Mouse (Mus musculus): ENCODE measurements around the gene Fhdc1. TPM values are rescaled to one million over a fixed set of nuclear protein-coding genes. Genes with fewer than 3 reads are reported as not detected.
A peak's percentile ranks its signal among the peaks of the same experiment; 100 is the strongest.

Gene Fhdc1
- polyA plus RNA-seq, 1 experiment from 2014 or later: 20.0 TPM

DNA sequence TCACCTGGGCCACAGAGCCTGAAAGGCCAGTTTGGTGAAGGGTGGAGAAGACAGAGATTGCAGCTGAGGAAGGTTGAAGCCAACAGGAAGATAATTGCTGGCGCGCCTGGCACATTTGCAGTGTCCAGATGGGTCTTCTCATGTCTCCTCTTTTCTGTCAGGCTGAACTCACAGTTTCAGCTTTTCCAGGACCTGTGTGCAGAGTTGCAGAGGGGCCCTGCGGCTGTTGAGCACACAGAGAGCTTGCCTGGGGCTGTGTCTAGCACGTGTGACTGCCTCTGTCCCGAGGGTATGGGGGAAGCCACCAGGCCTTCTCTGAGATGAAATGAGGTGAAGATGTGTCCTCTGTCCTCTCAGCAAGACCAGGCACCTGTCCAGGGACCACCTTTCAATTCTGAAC is 49.0 kb downstream of the Fhdc1 start:
- Histone ChIP-seq H3K4me3 (replicated peaks; ENCODE audit: low read length) (no peak overlapping the region), H3K27ac (ENCODE audit: low read length) (0 out of 2 replicates have a peak overlapping the region, but pooled peaks have one; percentile 87), H3K27me3 (ENCODE audit: control insufficient read depth, insufficient read depth, low read length) (no peaks in the 10 kb centered on the region), H3K4me2 (ENCODE audit: low read depth, low read length) (no peak overlapping the region), H3K9me3 (replicated peaks; ENCODE audit: control insufficient read depth, low read length) (no peaks in the 10 kb centered on the region), H3K36me3 (ENCODE audit: control insufficient read depth, insufficient read depth, low read length) (no peaks in the 10 kb centered on the region), H3K4me1 (ENCODE audit: control insufficient read depth, insufficient read depth, low read length) (peaks cover 40% of the 10 kb centered on the region), H3K9ac (ENCODE audit: low read length) (peak overlapping the region; percentile 12; the same call in 1 of the 2 replicates)
- no peak for ATAC-seq (ENCODE audit: insufficient read depth, low FRiP score)
- WGBS: 28% methylated on average over 5 of the region's 5 CpGs

DNA sequence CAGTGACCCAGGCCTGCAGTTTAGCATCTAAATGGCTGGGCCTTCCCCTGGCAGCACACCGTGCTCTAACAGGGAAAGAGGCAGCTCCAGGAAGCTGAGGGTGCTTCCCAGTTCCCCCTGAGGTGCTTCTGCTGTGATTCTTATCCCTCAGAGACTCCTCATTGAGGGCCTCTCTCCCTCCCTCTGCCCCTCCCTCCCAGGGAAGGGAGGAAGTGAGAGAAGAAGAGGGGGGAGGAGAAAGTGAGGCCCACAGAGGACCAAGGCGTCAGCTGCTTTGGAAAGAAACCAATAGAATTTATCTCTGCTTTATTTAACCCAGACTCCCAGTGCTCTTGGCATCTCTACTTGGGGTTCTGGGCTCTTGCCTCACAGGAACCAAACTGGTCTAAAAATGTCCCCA is 50.1 kb downstream of the Fhdc1 start:
- H3K36me3 ChIP-seq (ENCODE audit: control insufficient read depth, insufficient read depth, low read length): no peaks in the 10 kb centered on the region
- 0 out of 2 replicates have a peak overlapping the region, but pooled peaks have one; percentile 2 for H3K9ac ChIP-seq (ENCODE audit: low read length)
- H3K4me2 ChIP-seq (ENCODE audit: low read depth, low read length): no peak overlapping the region
- H3K9me3 ChIP-seq (replicated peaks; ENCODE audit: control insufficient read depth, low read length): no peaks in the 10 kb centered on the region
- 29% methylated on average over 2 of the region's 2 CpGs for WGBS
- H3K27ac ChIP-seq (ENCODE audit: low read length): peak overlapping the region; percentile 87; the same call in 1 of the 2 replicates
- no peaks in the 10 kb centered on the region for H3K27me3 ChIP-seq (ENCODE audit: control insufficient read depth, insufficient read depth, low read length)
- H3K4me1 ChIP-seq (ENCODE audit: control insufficient read depth, insufficient read depth, low read length): peaks cover 33% of the 10 kb centered on the region
- no peak for ATAC-seq (ENCODE audit: insufficient read depth, low FRiP score)
- H3K4me3 ChIP-seq (replicated peaks; ENCODE audit: low read length): no peak overlapping the region

DNA sequence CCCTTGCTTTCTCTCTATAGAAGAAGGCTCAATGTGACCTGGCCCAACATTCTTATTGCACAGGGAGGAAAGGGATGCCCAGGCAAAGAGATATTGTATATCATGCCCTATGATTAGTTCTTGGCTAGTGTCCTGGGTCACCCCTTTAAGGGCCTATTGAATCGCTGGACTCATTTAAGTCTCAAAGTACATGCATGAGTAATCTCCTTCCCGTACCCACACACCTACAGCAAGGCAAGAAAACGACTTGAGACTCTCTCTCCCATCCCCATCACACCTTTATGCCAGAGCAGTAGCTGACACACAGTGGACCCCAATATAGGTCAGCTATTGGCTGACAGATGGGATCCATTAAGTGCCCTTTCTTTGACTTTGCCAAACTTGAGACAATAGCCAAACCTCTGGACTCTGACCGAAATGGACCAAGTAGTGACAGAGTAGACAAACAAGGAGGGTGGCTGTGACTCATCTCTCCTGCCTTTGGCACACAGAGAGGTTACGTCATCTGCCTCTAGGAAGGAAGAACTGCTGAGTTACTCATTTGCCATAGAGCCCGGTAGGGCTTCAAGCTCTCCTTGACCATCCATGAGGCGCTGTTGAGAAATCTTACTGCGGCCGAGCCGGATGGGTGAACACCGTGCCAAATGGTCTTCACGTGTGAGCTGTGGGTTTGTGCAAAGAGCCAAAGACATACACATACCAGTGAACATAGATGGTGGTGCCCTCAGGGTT is 51.1 kb downstream of the Fhdc1 start:
- Histone ChIP-seq H3K27me3 (ENCODE audit: control insufficient read depth, insufficient read depth, low read length) (no peaks in the 10 kb centered on the region), H3K4me1 (ENCODE audit: control insufficient read depth, insufficient read depth, low read length) (peaks cover 31% of the 10 kb centered on the region), H3K4me3 (replicated peaks; ENCODE audit: low read length) (no peak overlapping the region), H3K4me2 (ENCODE audit: low read depth, low read length) (no peak overlapping the region), H3K27ac (ENCODE audit: low read length) (peak overlapping the region; percentile 87), H3K9ac (ENCODE audit: low read length) (no peak overlapping the region), H3K36me3 (ENCODE audit: control insufficient read depth, insufficient read depth, low read length) (no peaks in the 10 kb centered on the region), H3K9me3 (replicated peaks; ENCODE audit: control insufficient read depth, low read length) (no peaks in the 10 kb centered on the region)
- 77% methylated on average over 12 of the region's 12 CpGs for WGBS
- ATAC-seq (ENCODE audit: insufficient read depth, low FRiP score): peak; percentile 51; the same call in 1 of the 2 replicates

- no peak overlapping the region for H3K4me3 ChIP-seq (replicated peaks; ENCODE audit: low read length)
- WGBS: 68% methylated on average over 5 of the region's 5 CpGs
- no peaks in the 10 kb centered on the region for H3K9me3 ChIP-seq (replicated peaks; ENCODE audit: control insufficient read depth, low read length)
- H3K36me3 ChIP-seq (ENCODE audit: control insufficient read depth, insufficient read depth, low read length): no peaks in the 10 kb centered on the region
- H3K9ac ChIP-seq (ENCODE audit: low read length): no peak overlapping the region
- peak; percentile 87 for ATAC-seq (ENCODE audit: insufficient read depth, low FRiP score)
- no peak overlapping the region for H3K4me2 ChIP-seq (ENCODE audit: low read depth, low read length)
- H3K27me3 ChIP-seq (ENCODE audit: control insufficient read depth, insufficient read depth, low read length): no peaks in the 10 kb centered on the region
- peak overlapping the region; percentile 87 for H3K27ac ChIP-seq (ENCODE audit: low read length)
- peaks cover 31% of the 10 kb centered on the region for H3K4me1 ChIP-seq (ENCODE audit: control insufficient read depth, insufficient read depth, low read length)
These were observed 52.5 kb downstream of the Fhdc1 start for GRCm38 (mm10) chr3:84427779-84428178.

DNA sequence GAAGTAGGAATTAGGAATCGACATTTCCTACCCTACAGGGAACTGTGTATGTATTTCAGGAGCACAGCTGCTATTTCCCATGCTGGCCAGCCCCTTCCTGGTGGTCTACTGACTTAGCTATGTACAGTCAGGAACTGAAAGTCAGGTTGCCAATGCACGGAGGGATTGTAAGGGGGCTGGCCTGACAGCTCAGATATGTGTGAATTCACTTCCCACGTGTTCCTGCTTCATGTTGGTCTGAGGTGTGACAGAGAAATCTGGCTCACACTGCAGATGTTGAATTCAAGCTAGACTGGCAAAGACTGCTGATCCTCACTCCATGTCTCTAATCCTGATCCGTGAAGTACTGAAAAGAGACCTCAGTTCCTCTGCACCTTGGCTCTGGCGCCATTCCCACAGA is 57.9 kb downstream of the Fhdc1 start:
- H3K4me3 ChIP-seq (replicated peaks; ENCODE audit: low read length): no peak overlapping the region
- no peaks in the 10 kb centered on the region for H3K27me3 ChIP-seq (ENCODE audit: control insufficient read depth, insufficient read depth, low read length)
- H3K9me3 ChIP-seq (replicated peaks; ENCODE audit: control insufficient read depth, low read length): no peaks in the 10 kb centered on the region
- no peaks in the 10 kb centered on the region for H3K4me1 ChIP-seq (ENCODE audit: control insufficient read depth, insufficient read depth, low read length)
- no peak overlapping the region for H3K27ac ChIP-seq (ENCODE audit: low read length)
- no peak for ATAC-seq (ENCODE audit: insufficient read depth, low FRiP score)
- H3K9ac ChIP-seq (ENCODE audit: low read length): no peak overlapping the region
- WGBS: 56% methylated on average over 5 of the region's 5 CpGs
- H3K4me2 ChIP-seq (ENCODE audit: low read depth, low read length): no peak overlapping the region
- no peaks in the 10 kb centered on the region for H3K36me3 ChIP-seq (ENCODE audit: control insufficient read depth, insufficient read depth, low read length)

DNA sequence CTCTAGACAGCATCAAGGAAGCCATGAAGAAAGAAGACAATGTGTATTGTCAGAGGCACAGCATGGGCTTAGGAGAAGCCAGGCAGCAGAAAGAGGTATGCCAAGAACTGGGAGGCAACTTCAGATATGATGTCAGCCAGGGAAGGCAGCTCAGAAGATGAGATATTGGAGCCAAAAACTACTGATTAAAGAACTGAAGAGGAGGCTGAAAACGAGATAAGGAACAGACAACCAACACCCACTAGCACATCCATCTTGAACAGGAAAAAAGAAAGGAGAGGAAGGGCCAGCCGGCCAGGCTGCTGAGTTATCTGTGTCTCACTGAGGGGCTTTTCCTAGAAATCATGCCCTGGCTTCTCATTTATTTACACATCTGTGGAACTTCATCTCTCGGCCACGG is 66.4 kb downstream of the Fhdc1 start:
- Histone ChIP-seq H3K4me2 (ENCODE audit: low read depth, low read length) (no peak overlapping the region), H3K27ac (ENCODE audit: low read length) (no peak overlapping the region), H3K27me3 (ENCODE audit: control insufficient read depth, insufficient read depth, low read length) (no peaks in the 10 kb centered on the region), H3K9ac (ENCODE audit: low read length) (no peak overlapping the region), H3K36me3 (ENCODE audit: control insufficient read depth, insufficient read depth, low read length) (no peaks in the 10 kb centered on the region), H3K4me3 (replicated peaks; ENCODE audit: low read length) (no peak overlapping the region), H3K4me1 (ENCODE audit: control insufficient read depth, insufficient read depth, low read length) (peaks cover 12% of the 10 kb centered on the region), H3K9me3 (replicated peaks; ENCODE audit: control insufficient read depth, low read length) (no peaks in the 10 kb centered on the region)
- ATAC-seq (ENCODE audit: insufficient read depth, low FRiP score): no peak
- 49% methylated on average over 4 of the region's 4 CpGs for WGBS

DNA sequence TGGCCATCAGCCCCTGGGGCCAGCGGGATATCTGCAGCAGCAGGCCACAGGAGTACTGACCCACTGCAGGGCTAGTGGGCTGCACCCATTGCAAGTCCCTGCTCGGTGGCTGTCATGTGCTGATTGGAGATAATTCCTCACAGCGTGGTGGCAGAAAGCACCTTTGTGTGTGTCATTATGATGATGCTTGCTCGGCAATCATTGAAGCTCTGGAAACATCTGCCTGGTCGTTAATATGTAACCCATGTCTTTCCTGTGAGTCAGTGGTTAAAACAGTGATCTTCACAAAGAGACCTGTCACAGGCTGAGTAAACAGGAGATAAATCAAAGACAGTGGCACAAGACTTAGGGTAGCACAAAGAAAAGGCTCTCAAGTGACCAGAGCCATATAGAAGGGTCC is 67.3 kb downstream of the Fhdc1 start:
- Histone ChIP-seq H3K4me1 (ENCODE audit: control insufficient read depth, insufficient read depth, low read length) (peaks cover 19% of the 10 kb centered on the region), H3K27me3 (ENCODE audit: control insufficient read depth, insufficient read depth, low read length) (no peaks in the 10 kb centered on the region), H3K9me3 (replicated peaks; ENCODE audit: control insufficient read depth, low read length) (no peaks in the 10 kb centered on the region), H3K4me2 (ENCODE audit: low read depth, low read length) (no peak overlapping the region), H3K9ac (ENCODE audit: low read length) (no peak overlapping the region), H3K27ac (ENCODE audit: low read length) (no peak overlapping the region), H3K4me3 (replicated peaks; ENCODE audit: low read length) (no peak overlapping the region), H3K36me3 (ENCODE audit: control insufficient read depth, insufficient read depth, low read length) (no peaks in the 10 kb centered on the region)
- no peak for ATAC-seq (ENCODE audit: insufficient read depth, low FRiP score)
- WGBS: 44% methylated on average over 5 of the region's 5 CpGs

DNA sequence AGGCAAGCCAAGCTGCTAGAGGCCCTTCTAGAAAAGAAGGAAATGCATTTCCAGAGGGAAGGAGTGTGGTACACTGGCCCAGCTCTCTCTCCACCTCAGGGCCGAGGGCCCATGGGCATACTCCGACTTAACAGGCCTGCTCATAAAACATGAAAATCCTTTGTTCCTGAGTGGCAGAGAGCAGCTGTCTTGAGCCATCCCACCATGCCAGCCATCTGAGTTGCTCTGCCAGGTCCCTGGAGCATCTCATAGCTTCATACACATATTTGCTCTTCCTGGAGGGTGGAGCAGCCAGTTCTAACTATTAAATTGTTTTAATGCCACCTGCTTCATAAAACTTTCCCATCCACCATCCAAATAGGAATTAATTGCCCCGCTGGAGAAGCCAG is 70.8 kb downstream of the Fhdc1 start:
- Histone ChIP-seq H3K36me3 (ENCODE audit: control insufficient read depth, insufficient read depth, low read length) (no peaks in the 10 kb centered on the region), H3K9me3 (replicated peaks; ENCODE audit: control insufficient read depth, low read length) (no peaks in the 10 kb centered on the region), H3K27me3 (ENCODE audit: control insufficient read depth, insufficient read depth, low read length) (no peaks in the 10 kb centered on the region), H3K4me1 (ENCODE audit: control insufficient read depth, insufficient read depth, low read length) (peaks cover 19% of the 10 kb centered on the region), H3K4me2 (ENCODE audit: low read depth, low read length) (no peak overlapping the region), H3K27ac (ENCODE audit: low read length) (peak overlapping the region; percentile 21; the same call in 1 of the 2 replicates), H3K9ac (ENCODE audit: low read length) (no peak overlapping the region), H3K4me3 (replicated peaks; ENCODE audit: low read length) (no peak overlapping the region)
- WGBS: 76% methylated on average over 3 of the region's 3 CpGs
- no peak for ATAC-seq (ENCODE audit: insufficient read depth, low FRiP score)

DNA sequence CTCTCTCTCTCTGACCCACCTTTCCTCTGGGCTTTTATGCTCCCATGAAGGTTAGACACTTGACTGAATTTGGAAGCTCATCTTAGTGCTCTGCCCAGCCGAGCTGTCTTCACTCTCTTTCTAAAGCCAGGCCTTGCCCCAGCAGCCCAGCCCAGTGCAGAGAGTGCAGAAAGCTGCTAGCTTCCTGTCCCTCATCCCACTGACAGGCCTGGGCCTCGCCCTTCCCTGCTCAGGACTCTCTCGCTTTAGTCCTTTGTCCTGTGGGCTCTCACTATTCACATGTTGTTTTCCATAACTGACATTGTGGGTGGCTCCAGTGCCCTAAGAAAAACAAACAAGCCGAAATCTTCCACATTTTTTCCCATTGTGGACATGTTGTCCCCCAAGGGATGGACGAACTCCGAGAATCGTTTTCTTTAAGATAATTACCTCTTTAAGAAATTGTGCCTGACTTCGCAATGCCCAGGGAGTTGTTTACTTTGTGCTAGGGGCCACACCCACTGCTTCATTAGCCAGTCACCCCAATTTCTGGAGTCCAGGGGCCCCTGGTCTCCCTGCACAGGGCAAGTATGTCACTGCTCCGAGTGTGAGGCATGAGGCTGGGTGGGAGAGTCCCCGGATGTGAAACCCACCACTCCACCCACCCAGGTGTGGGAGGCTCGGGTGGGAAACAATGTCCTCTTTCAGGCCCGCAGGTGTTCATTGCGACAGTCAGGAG is 71.3 kb downstream of the Fhdc1 start:
- no peaks in the 10 kb centered on the region for H3K9me3 ChIP-seq (replicated peaks; ENCODE audit: control insufficient read depth, low read length)
- H3K4me3 ChIP-seq (replicated peaks; ENCODE audit: low read length): no peak overlapping the region
- H3K9ac ChIP-seq (ENCODE audit: low read length): no peak overlapping the region
- ATAC-seq (ENCODE audit: insufficient read depth, low FRiP score): peak; percentile 45; the same call in 1 of the 2 replicates
- 44% methylated on average over 13 of the region's 13 CpGs for WGBS
- H3K27ac ChIP-seq (ENCODE audit: low read length): peak overlapping the region; percentile 21; the same call in 1 of the 2 replicates
- peaks cover 19% of the 10 kb centered on the region for H3K4me1 ChIP-seq (ENCODE audit: control insufficient read depth, insufficient read depth, low read length)
- H3K36me3 ChIP-seq (ENCODE audit: control insufficient read depth, insufficient read depth, low read length): no peaks in the 10 kb centered on the region
- H3K4me2 ChIP-seq (ENCODE audit: low read depth, low read length): 0 out of 2 replicates have a peak overlapping the region, but pooled peaks have one; percentile 2
- no peaks in the 10 kb centered on the region for H3K27me3 ChIP-seq (ENCODE audit: control insufficient read depth, insufficient read depth, low read length)

All from stomach, embryonic 16.5 days (tissue).